In the genomic region with DNA sequence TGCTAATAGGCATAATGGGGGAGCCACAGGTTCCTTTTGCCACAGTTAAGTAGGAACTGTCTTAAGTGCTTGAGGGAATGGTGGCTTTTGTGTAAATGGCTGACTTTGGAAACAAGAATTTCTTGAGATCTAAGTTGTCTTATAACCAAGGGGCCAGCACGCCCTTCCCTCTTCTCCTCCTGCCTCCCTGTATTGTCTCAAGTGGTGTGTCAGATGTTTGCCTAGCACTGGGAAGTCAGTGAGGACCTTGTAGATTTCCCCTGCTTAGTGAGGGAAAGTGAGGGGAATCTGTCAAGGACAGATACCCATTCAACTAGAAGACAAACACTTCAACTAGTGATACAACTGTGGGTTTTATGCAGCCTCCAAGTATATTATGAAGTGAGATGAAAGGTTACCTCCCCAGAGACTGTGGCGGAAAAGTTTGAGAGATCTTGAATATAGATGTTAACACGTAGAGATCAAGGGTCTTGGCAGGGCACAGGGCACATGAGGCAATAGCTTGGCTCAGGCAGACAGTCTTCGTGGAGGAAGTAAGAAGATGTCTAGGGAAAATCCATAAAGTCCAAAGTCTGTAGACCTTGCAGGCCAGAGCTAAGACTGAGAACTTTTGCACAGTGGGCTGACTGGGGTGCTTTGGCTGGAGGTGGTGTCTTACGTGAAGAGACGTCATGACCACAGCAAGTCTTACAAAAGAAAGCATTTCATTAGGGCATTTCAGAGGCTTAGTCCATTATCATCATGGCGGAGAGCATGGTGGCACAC, we compare ENCODE assay signal across 14 mouse cellular contexts.
"Had no signal": no experiment of that assay in that cellular context is flagged by ENCODE, and none has a peak within 500 bp of the region (broad histone marks: within the 10 kb centered on the region; RNA-seq: fewer than 3 reads in every experiment).

No protein-coding gene starts in this region.

- H3K4me1 ChIP-seq: kidney, embryonic 15.5 days; limb, embryonic 15.5 days; liver, embryonic 13.5 days; midbrain, embryonic 12.5 days had no signal

- H3K9me3 ChIP-seq: kidney, embryonic 15.5 days; limb, embryonic 15.5 days; liver, embryonic 13.5 days; megakaryocyte, embryonic 14.5 days; midbrain, embryonic 12.5 days had no signal

- H3K27ac ChIP-seq: kidney, embryonic 15.5 days; limb, embryonic 15.5 days; liver, embryonic 13.5 days; midbrain, embryonic 12.5 days had no signal

- DNase-seq: kidney, adult 2 months; kidney, postnatal 14 days; layer of hippocampus, adult 9-11 months; layer of hippocampus, postnatal 36 days; liver, embryonic 13.5 days; lung, adult 18-20 months; lung, postnatal 36 days; right cerebral cortex, postnatal 25 days; thymus, postnatal 4 days had no signal

- H3K36me3 ChIP-seq: kidney, embryonic 15.5 days; liver, embryonic 13.5 days; midbrain, embryonic 12.5 days had no signal

- ATAC-seq: inflammation-experienced regulatory T-cells, adult 6 months had no signal

- H3K9ac ChIP-seq: kidney, embryonic 15.5 days; limb, embryonic 15.5 days; liver, embryonic 13.5 days; midbrain, embryonic 12.5 days had no signal

- H3K4me3 ChIP-seq: kidney, embryonic 15.5 days; limb, embryonic 15.5 days; liver, embryonic 13.5 days; megakaryocyte, embryonic 14.5 days; midbrain, embryonic 12.5 days had no signal

- H3K4me2 ChIP-seq: kidney, embryonic 15.5 days; limb, embryonic 15.5 days; liver, embryonic 13.5 days; midbrain, embryonic 12.5 days had no signal

- H3K27me3 ChIP-seq: kidney, embryonic 15.5 days; limb, embryonic 15.5 days; liver, embryonic 13.5 days; megakaryocyte, embryonic 14.5 days; midbrain, embryonic 12.5 days had no signal
